Mouse (Mus musculus) liver, adult 2 months (tissue): ENCODE data around the gene Ccdc34.

Source experiments
- CTCF ChIP-seq: fragments of 200-500 bp; IDR thresholded peaks from 2 replicates; pipeline ENCODE4 v1.5.1; 2011; ENCODE audit warnings: low read depth, low read length, control low read depth
- POLR2A ChIP-seq: fragments of 200-500 bp; IDR thresholded peaks from 2 replicates; pipeline ENCODE4 v1.6.1; 2011; ENCODE audit warnings: low read length, control low read depth; ENCODE audit not compliant: insufficient read depth; ENCODE audit errors: extremely low read depth

GRCm38 (mm10) chr2:110222793-110223192 lies 205.2 kb downstream of the Ccdc34 start:
- no peak for TF ChIP-seq CTCF
- TF ChIP-seq POLR2A, result no peak
